7 mouse cellular contexts compared by ENCODE assay signal in the genomic region with DNA sequence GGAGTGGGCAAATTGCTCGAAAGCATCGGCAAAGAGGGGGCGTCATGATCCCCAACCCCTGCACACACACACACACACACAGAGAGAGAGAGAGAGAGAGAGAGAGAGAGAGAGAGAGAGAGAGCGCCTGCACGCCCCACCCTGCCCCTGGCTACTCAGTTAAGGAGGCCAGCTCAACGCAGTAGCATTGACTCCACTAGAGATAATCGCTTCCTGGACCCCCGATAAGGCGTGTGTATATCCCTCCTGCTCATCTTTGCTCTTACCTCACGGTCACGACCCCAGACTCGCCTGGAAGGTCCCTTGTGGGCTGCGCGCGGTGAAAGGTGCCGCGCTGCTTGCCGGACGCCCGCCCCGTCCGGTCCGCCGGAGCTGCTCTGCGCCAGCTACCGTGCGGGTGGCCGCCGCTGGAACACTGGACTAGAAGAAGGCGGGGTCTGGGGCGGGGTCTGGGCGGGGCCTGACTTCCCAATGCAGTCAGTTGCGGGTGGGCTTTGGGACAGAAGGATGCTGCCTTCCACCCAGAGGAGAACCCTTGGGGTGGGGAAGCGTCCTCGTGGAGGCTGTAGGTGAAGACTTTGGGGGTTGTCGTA. TPM values are rescaled to one million over a fixed set of nuclear protein-coding genes. Genes with fewer than 3 reads are reported as not detected.
DNase-seq lines count a peak whose midpoint lies in the region; ATAC-seq lines count a peak whose summit lies in the region.

Cacng5 (minus strand) TSS at position 422 of the 593 bp plus-strand sequence.

- H3K4me3 ChIP-seq in limb, embryonic 13.5 days: peak within 1 kb of the TSS; percentile 39
- H3K4me3 ChIP-seq in stomach, embryonic 14.5 days (ENCODE audit: low read depth, low read length): peak within 1 kb of the TSS; percentile 16

- no peaks in the 10 kb centered on the region for H3K36me3 ChIP-seq in limb, embryonic 13.5 days
- no peaks in the 10 kb centered on the region for H3K36me3 ChIP-seq in stomach, embryonic 14.5 days (ENCODE audit: control insufficient read depth, insufficient read depth, low read length)

- WGBS in limb, embryonic 13.5 days: 7% methylated on average over 35 of the region's 36 CpGs
- 6% methylated on average over 36 of the region's 36 CpGs for WGBS in stomach, embryonic 14.5 days

- no peaks in the 10 kb centered on the region for H3K4me1 ChIP-seq in limb, embryonic 13.5 days
- no peaks in the 10 kb centered on the region for H3K4me1 ChIP-seq in stomach, embryonic 14.5 days (ENCODE audit: control insufficient read depth, insufficient read depth, low read length)

- H3K27me3 ChIP-seq in limb, embryonic 13.5 days: peaks cover 55% of the 10 kb centered on the region
- H3K27me3 ChIP-seq in stomach, embryonic 14.5 days (ENCODE audit: control insufficient read depth, insufficient read depth, low read length): peaks cover 9% of the 10 kb centered on the region; the same call in 1 of the 2 replicates

- no peak within 1 kb of the TSS for H3K9ac ChIP-seq in limb, embryonic 13.5 days
- no peak within 1 kb of the TSS for H3K9ac ChIP-seq in stomach, embryonic 14.5 days (replicated peaks; ENCODE audit: low read depth, low read length)

- no peaks in the 10 kb centered on the region for H3K9me3 ChIP-seq in limb, embryonic 13.5 days
- H3K9me3 ChIP-seq in stomach, embryonic 14.5 days (ENCODE audit: control insufficient read depth, low read depth, low read length): no peaks in the 10 kb centered on the region

- no peak for DNase-seq in layer of hippocampus, adult 8-10 months (ENCODE audit: low spot score in 2 of 2)
- no peak for DNase-seq in layer of hippocampus, adult 9-10 months (ENCODE audit: low spot score)
- DNase-seq in embryo, embryonic 11.5 days (ENCODE audit: low read depth, low spot score): peak; percentile 43
- peak; percentile 27 for DNase-seq in forelimb bud, embryonic 11.5 days (ENCODE audit: low read depth, low spot score)
- no peak for DNase-seq in thymus, postnatal 25 days

- H3K27ac ChIP-seq in limb, embryonic 13.5 days: no peak within 1 kb of the TSS
- no peak within 1 kb of the TSS for H3K27ac ChIP-seq in stomach, embryonic 14.5 days (ENCODE audit: low read length)

- peak within 1 kb of the TSS; percentile 64 for H3K4me2 ChIP-seq in limb, embryonic 13.5 days (replicated peaks)
- peak within 1 kb of the TSS; percentile 43 for H3K4me2 ChIP-seq in stomach, embryonic 14.5 days (replicated peaks; ENCODE audit: low read depth, low read length)

- no peak for ATAC-seq in limb, embryonic 13.5 days (ENCODE audit: low FRiP score, low read depth)
- peak; percentile 49 for ATAC-seq in stomach, embryonic 14.5 days (ENCODE audit: insufficient number of reproducible peaks, insufficient read depth, low FRiP score, low read depth)

RNA-seq across cellular contexts. Expression of gene Cacng5, which starts in this region (rescaled TPM):
- 10 to 100 TPM; 10.8 to 14.5 (median 12.6) TPM for total RNA-seq in layer of hippocampus, adult 8-10 months (2022)
- polyA plus RNA-seq in limb, embryonic 13.5 days (2015; fragmentation: Nextera tagmentation; extraction: Ambion mirVana): 0.10 and 0.13 TPM in 2 replicates
- 0.17 and 0.19 TPM in 2 replicates for polyA plus RNA-seq in stomach, embryonic 14.5 days (2014; fragmentation: Nextera tagmentation; extraction: Ambion mirVana)

Comparison
In these comparisons a context has a peak if more than half of its experiments do, and no peak if none do; other contexts are left out.
1. Peak in ATAC-seq, H3K4me3 ChIP-seq and H3K4me2 ChIP-seq in stomach, embryonic 14.5 days; RNA of the gene not detected or under 1 TPM.
2. DNase-seq: peak in embryo, embryonic 11.5 days (single experiment) and forelimb bud, embryonic 11.5 days (single experiment); none in layer of hippocampus, adult 8-10 months (0 of 2), layer of hippocampus, adult 9-10 months (single experiment) and thymus, postnatal 25 days (single experiment).